Mouse (Mus musculus) spleen, postnatal 10 days (tissue): ENCODE measurements around the gene B3galt6.

ENCODE experiments used
- DNase-seq, 2 experiments: peaks; one replicate each; pipeline ENCODE4 v3.0.0; 2021 to 2022; ENCODE audit warnings: low spot score in 2 of 2

B3galt6 gene

GRCm38 (mm10) chr4:155991211-155991907, 1.1 kb downstream of the B3galt6 start:
- peak; percentile 33 to 54 for DNase-seq

- DNase-seq: no peak
Observed at GRCm38 (mm10) chr4:155983788-155984187, 8.7 kb downstream of the B3galt6 start.

GRCm38 (mm10) chr4:155981436-155982082, 10.9 kb downstream of the B3galt6 start:
- DNase-seq: no peak

- DNase-seq: no peak
Observed at GRCm38 (mm10) chr4:155973239-155973638, 19.2 kb downstream of the B3galt6 start.

GRCm38 (mm10) chr4:155972651-155973050, 19.8 kb downstream of the B3galt6 start:
- DNase-seq: no peak

- no peak for DNase-seq
Observed at GRCm38 (mm10) chr4:155970286-155970685, 22.2 kb downstream of the B3galt6 start.

GRCm38 (mm10) chr4:155969043-155969653, 23.3 kb downstream of the B3galt6 start:
- no peak for DNase-seq

GRCm38 (mm10) chr4:155964396-155964795, 28.1 kb downstream of the B3galt6 start:
- DNase-seq: no peak

GRCm38 (mm10) chr4:155963106-155963505, 29.3 kb downstream of the B3galt6 start:
- DNase-seq: no peak

GRCm38 (mm10) chr4:155962167-155962971, 30.1 kb downstream of the B3galt6 start, which contains the start of gene C1qtnf12:
TSS of gene C1qtnf12 (plus strand) at chr4:155962318.
- peak; percentile 57 to 61 for DNase-seq

GRCm38 (mm10) chr4:155959275-155959674, 33.2 kb downstream of the B3galt6 start:
- DNase-seq: peak; percentile 66 to 86

- DNase-seq: no peak
Observed at GRCm38 (mm10) chr4:155955491-155955890, 37.0 kb downstream of the B3galt6 start.

GRCm38 (mm10) chr4:155947094-155947493, 45.4 kb downstream of the B3galt6 start:
- no peak for DNase-seq

- peak in 1 of 2 experiments; percentile 39 for DNase-seq
Observed at GRCm38 (mm10) chr4:155944271-155944670, 48.2 kb downstream of the B3galt6 start.

- peak; percentile 92 to 95 for DNase-seq
Observed at GRCm38 (mm10) chr4:155943534-155944249, 48.8 kb downstream of the B3galt6 start, which contains the start of gene Ube2j2. TSS of gene Ube2j2 (plus strand) at chr4:155943831.

- no peak for DNase-seq
Observed at GRCm38 (mm10) chr4:155943049-155943452, 49.4 kb downstream of the B3galt6 start.
